Mouse (Mus musculus): ENCODE measurements around the gene Zdhhc14.

The Zdhhc14 gene

GRCm38 (mm10) chr17:5560212-5560611 lies 67.9 kb downstream of the Zdhhc14 start:
- DNase-seq, result no peak

- no peak for DNase-seq
Measured at GRCm38 (mm10) chr17:5563108-5563507, 70.8 kb downstream of the Zdhhc14 start.

- no peak for DNase-seq
Measured at GRCm38 (mm10) chr17:5566006-5566405, 73.6 kb downstream of the Zdhhc14 start.

- DNase-seq, result no peak
Measured at GRCm38 (mm10) chr17:5567943-5568342, 75.6 kb downstream of the Zdhhc14 start.

- DNase-seq, result peak; percentile 63
Measured at GRCm38 (mm10) chr17:5569131-5570030, 77.0 kb downstream of the Zdhhc14 start.

- no peak for DNase-seq
Measured at GRCm38 (mm10) chr17:5572096-5572730, 79.9 kb downstream of the Zdhhc14 start.

GRCm38 (mm10) chr17:5572745-5573420 lies 80.5 kb downstream of the Zdhhc14 start:
- DNase-seq, result no peak

- no peak for DNase-seq
Measured at GRCm38 (mm10) chr17:5574672-5575071, 82.3 kb downstream of the Zdhhc14 start.

GRCm38 (mm10) chr17:5575518-5575917 lies 83.2 kb downstream of the Zdhhc14 start:
- no peak for DNase-seq

- no peak for DNase-seq
Measured at GRCm38 (mm10) chr17:5582232-5582631, 89.9 kb downstream of the Zdhhc14 start.

- no peak for DNase-seq
Measured at GRCm38 (mm10) chr17:5582937-5583336, 90.6 kb downstream of the Zdhhc14 start.

- peak; percentile 47 for DNase-seq
Measured at GRCm38 (mm10) chr17:5583472-5584145, 91.3 kb downstream of the Zdhhc14 start.

- DNase-seq, result no peak
Measured at GRCm38 (mm10) chr17:5591604-5592209, 99.3 kb downstream of the Zdhhc14 start.

GRCm38 (mm10) chr17:5593071-5593470 lies 100.7 kb downstream of the Zdhhc14 start:
- no peak for DNase-seq

- peak; percentile 75 for DNase-seq
Measured at GRCm38 (mm10) chr17:5595068-5595467, 102.7 kb downstream of the Zdhhc14 start.

- no peak for DNase-seq
Measured at GRCm38 (mm10) chr17:5596490-5596889, 104.1 kb downstream of the Zdhhc14 start.

GRCm38 (mm10) chr17:5598999-5599398 lies 106.6 kb downstream of the Zdhhc14 start:
- no peak for DNase-seq

- DNase-seq, result no peak
Measured at GRCm38 (mm10) chr17:5600505-5601027, 108.2 kb downstream of the Zdhhc14 start.

GRCm38 (mm10) chr17:5601953-5602352 lies 109.6 kb downstream of the Zdhhc14 start:
- DNase-seq, result no peak

GRCm38 (mm10) chr17:5606151-5606591 lies 113.8 kb downstream of the Zdhhc14 start:
- DNase-seq, result no peak

GRCm38 (mm10) chr17:5607352-5607751 lies 115.0 kb downstream of the Zdhhc14 start:
- DNase-seq, result no peak

GRCm38 (mm10) chr17:5609875-5610552 lies 117.7 kb downstream of the Zdhhc14 start:
- no peak for DNase-seq
